Mouse (Mus musculus) layer of hippocampus, adult 2 months (tissue): ENCODE results near the gene Dennd6a. TPM values are rescaled to one million over a fixed set of nuclear protein-coding genes. Genes with fewer than 3 reads are reported as not detected.
A peak's percentile ranks its signal among the peaks of the same experiment; 100 is the strongest.

Experiments
- DNase-seq, 2 experiments: peaks; one replicate each; pipeline ENCODE4 v3.0.0; 2022; ENCODE audit warnings: low spot score in 2 of 2
- H3K27ac ChIP-seq: fragments of 200-600 bp; 2 replicates; pipeline ENCODE4 v1.8.1; 2022
- H3K4me3 ChIP-seq: fragments of 200-600 bp; 2 replicates; pipeline ENCODE4 v1.8.1; 2022; ENCODE audit warnings: mild to moderate bottlenecking
- CTCF ChIP-seq: fragments of 200-600 bp; conservative IDR thresholded peaks from 2 replicates; pipeline ENCODE4 v1.8.1; 2022; ENCODE audit warnings: antibody characterized with exemption, mild to moderate bottlenecking, moderate library complexity
- total RNA-seq, 2 experiments: library from RNA; stranded (reverse); gene quantifications; 2 replicates each; pipeline ENCODE4 v1.2.3; 2021

Dennd6a gene
- total RNA-seq, 2 experiments from 2014 or later: 24.0 to 26.3 TPM

- no peak for TF ChIP-seq CTCF
Measured at GRCm38 (mm10) chr14:26637851-26638707, 64.4 kb downstream of the Dennd6a start, which contains the start of gene Arf4. Arf4 (plus strand) TSS chr14:26638074.

GRCm38 (mm10) chr14:26638708-26639084 is 65.0 kb downstream of the Dennd6a start:
- Histone ChIP-seq H3K4me3 (peak overlapping the region; percentile 94), H3K27ac (peak overlapping the region; percentile 98)
- TF ChIP-seq CTCF: no peak; the same call in 1 of the 2 replicates
- peak in 1 of 2 experiments; percentile 18 for DNase-seq

More at GRCm38 (mm10) chr14:26637851-26638707, 64.4 kb downstream of the Dennd6a start, which contains the start of gene Arf4:
- DNase-seq: peak; percentile 97 to 99
- Histone ChIP-seq H3K4me3 (peak within 1 kb of the TSS; percentile 94), H3K27ac (peak within 1 kb of the TSS; percentile 98)

- no peak for TF ChIP-seq CTCF
- Histone ChIP-seq H3K4me3 (peak overlapping the region; percentile 94), H3K27ac (peak overlapping the region; percentile 98; the same call in 1 of the 2 replicates)
- no peak for DNase-seq
Measured at GRCm38 (mm10) chr14:26639251-26639650, 65.6 kb downstream of the Dennd6a start.

- peak; percentile 42 for TF ChIP-seq CTCF
Measured at GRCm38 (mm10) chr14:26639961-26640360, 66.3 kb downstream of the Dennd6a start.

GRCm38 (mm10) chr14:26643006-26643624 is 69.5 kb downstream of the Dennd6a start:
- H3K27ac ChIP-seq: no peak overlapping the region
- H3K4me3 ChIP-seq: no peak overlapping the region
- DNase-seq: no peak
- no peak for TF ChIP-seq CTCF

More at GRCm38 (mm10) chr14:26639961-26640360, 66.3 kb downstream of the Dennd6a start:
- no peak for DNase-seq
- H3K4me3 ChIP-seq: peak overlapping the region; percentile 94
- peak overlapping the region; percentile 98; the same call in 1 of the 2 replicates for H3K27ac ChIP-seq

- H3K27ac ChIP-seq: 0 out of 2 replicates have a peak overlapping the region, but pooled peaks have one; percentile 2
- no peak for DNase-seq
- no peak overlapping the region for H3K4me3 ChIP-seq
- TF ChIP-seq CTCF: no peak
Measured at GRCm38 (mm10) chr14:26645989-26646650, 72.5 kb downstream of the Dennd6a start.

GRCm38 (mm10) chr14:26647811-26648210 is 74.2 kb downstream of the Dennd6a start:
- DNase-seq: no peak
- no peak overlapping the region for H3K4me3 ChIP-seq
- no peak for TF ChIP-seq CTCF
- 0 out of 2 replicates have a peak overlapping the region, but pooled peaks have one; percentile 5 for H3K27ac ChIP-seq

- TF ChIP-seq CTCF: peak; percentile 70
- no peak for DNase-seq
- H3K4me3 ChIP-seq: no peak overlapping the region
- no peak overlapping the region for H3K27ac ChIP-seq
Measured at GRCm38 (mm10) chr14:26651901-26652300, 78.2 kb downstream of the Dennd6a start.

GRCm38 (mm10) chr14:26658178-26658577 is 84.5 kb downstream of the Dennd6a start:
- Histone ChIP-seq H3K4me3 (no peak overlapping the region), H3K27ac (no peak overlapping the region)
- DNase-seq: no peak
- no peak for TF ChIP-seq CTCF

GRCm38 (mm10) chr14:26660233-26660632 is 86.6 kb downstream of the Dennd6a start:
- Histone ChIP-seq H3K4me3 (no peak overlapping the region), H3K27ac (no peak overlapping the region)
- no peak for TF ChIP-seq CTCF
- no peak for DNase-seq

GRCm38 (mm10) chr14:26662016-26662415 is 88.4 kb downstream of the Dennd6a start:
- Histone ChIP-seq H3K27ac (no peak overlapping the region), H3K4me3 (no peak overlapping the region)
- TF ChIP-seq CTCF: no peak
- DNase-seq: no peak

- Histone ChIP-seq H3K27ac (no peak overlapping the region), H3K4me3 (no peak overlapping the region)
- TF ChIP-seq CTCF: no peak
- no peak for DNase-seq
Measured at GRCm38 (mm10) chr14:26662488-26662887, 88.8 kb downstream of the Dennd6a start.

GRCm38 (mm10) chr14:26663851-26664250 is 90.2 kb downstream of the Dennd6a start:
- H3K4me3 ChIP-seq: no peak overlapping the region
- no peak overlapping the region for H3K27ac ChIP-seq
- DNase-seq: no peak
- TF ChIP-seq CTCF: no peak
